Mouse (Mus musculus) myocyte (in vitro differentiated cells): ENCODE data around the gene Zbtb46.

Experiments
- CEBPB ChIP-seq: IDR thresholded peaks from 2 replicates; pipeline ENCODE4 v1.6.1; 2011; ENCODE audit warnings: mild to moderate bottlenecking, moderate library complexity; ENCODE audit not compliant: poor library complexity, insufficient read depth, severe bottlenecking
- E2F4 ChIP-seq: IDR thresholded peaks from one replicate; pipeline ENCODE4 v1.6.1; 2011; ENCODE audit warnings: mild to moderate bottlenecking, control low read depth, moderate library complexity; ENCODE audit not compliant: insufficient read depth
- MAX ChIP-seq: IDR thresholded peaks from one replicate; pipeline ENCODE4 v1.6.1; 2011; ENCODE audit warnings: low read depth, mild to moderate bottlenecking, control low read depth
- MYOD1 ChIP-seq, 3 experiments: IDR thresholded peaks; one replicate each; pipeline ENCODE4 v1.6.1; 2011; ENCODE audit warnings: control low read depth in 2 of 3, low read depth in 2 of 3, mild to moderate bottlenecking in 2 of 3, moderate library complexity in 1 of 3; ENCODE audit not compliant: insufficient read length in 2 of 3, control insufficient read depth in 1 of 3
- MYOG ChIP-seq, 3 experiments: IDR thresholded peaks; one replicate each; pipeline ENCODE4 v1.6.1; 2011; ENCODE audit warnings: control low read depth in 2 of 3, low read depth in 2 of 3, mild to moderate bottlenecking in 2 of 3; ENCODE audit not compliant: insufficient read length in 2 of 3, control insufficient read depth in 1 of 3, insufficient read depth in 1 of 3
- POLR2A ChIP-seq: IDR thresholded peaks from one replicate; pipeline ENCODE4 v1.6.1; 2011; ENCODE audit warnings: low read depth, mild to moderate bottlenecking, control low read depth, moderate library complexity; ENCODE audit not compliant: insufficient read length
- POLR2AphosphoS2 ChIP-seq: IDR thresholded peaks from one replicate; pipeline ENCODE4 v1.6.1; 2011; ENCODE audit warnings: low read depth, control low read depth; ENCODE audit not compliant: insufficient read length
- REST ChIP-seq: IDR thresholded peaks from one replicate; pipeline ENCODE4 v1.6.1; 2011; ENCODE audit warnings: mild to moderate bottlenecking, control low read depth, moderate library complexity; ENCODE audit not compliant: insufficient read depth, insufficient read length
- SRF ChIP-seq: IDR thresholded peaks from one replicate; pipeline ENCODE4 v1.6.1; 2011; ENCODE audit warnings: low read depth; ENCODE audit not compliant: control insufficient read depth, insufficient read length
- TCF12 ChIP-seq: IDR thresholded peaks from one replicate; pipeline ENCODE4 v1.6.1; 2011; ENCODE audit warnings: mild to moderate bottlenecking, control low read depth; ENCODE audit not compliant: poor library complexity, insufficient read depth, severe bottlenecking
- USF1 ChIP-seq: IDR thresholded peaks from one replicate; pipeline ENCODE4 v1.6.1; 2011; ENCODE audit warnings: low read depth, mild to moderate bottlenecking, control low read depth, moderate library complexity

DNA sequence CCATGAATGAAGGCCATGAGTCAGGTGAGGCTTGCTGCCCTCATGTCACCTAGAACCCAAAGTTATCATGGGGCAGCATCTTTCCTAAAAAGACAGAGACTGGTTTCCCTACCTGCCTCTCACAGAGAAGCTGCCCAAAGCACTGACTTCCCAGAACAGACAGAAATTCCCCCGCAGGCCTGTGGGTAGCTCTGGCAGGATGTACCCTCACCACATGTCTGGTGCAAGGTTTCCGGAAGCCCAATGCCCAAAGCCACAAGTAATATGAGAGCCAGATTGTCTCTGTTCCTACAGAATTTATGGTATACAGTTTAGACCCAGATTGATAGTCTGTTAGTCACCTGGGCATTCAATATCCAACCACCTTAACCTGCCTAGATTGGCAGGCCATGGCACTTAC, 16.2 kb downstream of the Zbtb46 start:
- TF ChIP-seq USF1 (no peak), CEBPB (no peak), POLR2A (no peak), TCF12 (no peak), E2F4 (no peak), MYOD1 (IDR thresholded peaks at IDR 0.05; ENCODE audit: control insufficient read depth in 1 of 3, insufficient read length in 2 of 3, low read depth in 2 of 3) (no peak), SRF (no peak), MAX (no peak), POLR2AphosphoS2 (no peak), MYOG (IDR thresholded peaks at IDR 0.05; ENCODE audit: control insufficient read depth in 1 of 3, insufficient read depth in 1 of 3, insufficient read length in 2 of 3, low read depth in 2 of 3) (no peak), REST (no peak)
